Mouse (Mus musculus) liver, embryonic 14.5 days (tissue): ENCODE data around the gene Spon1.

Experiments
- CTCF ChIP-seq: IDR thresholded peaks from 2 replicates; pipeline ENCODE4 v1.5.1; 2016; ENCODE audit warnings: antibody characterized with exemption, low read depth, control low read depth
- EP300 ChIP-seq: IDR thresholded peaks from 2 replicates; pipeline ENCODE4 v1.6.1; 2016; ENCODE audit warnings: antibody characterized with exemption, low read depth

GRCm38 (mm10) chr7:113850389-113850788 lies 84.6 kb downstream of the Spon1 start:
- TF ChIP-seq CTCF (no peak), EP300 (no peak)
